Mouse (Mus musculus) CH12.LX (cell line): ENCODE measurements around the gene Pkp1.

ENCODE experiments used
- CTCF ChIP-seq, 2 experiments: IDR thresholded peaks in 1 of 2; conservative IDR thresholded peaks in 1 of 2; 2 replicates each; pipeline ENCODE4 v1.5.1; 2011 to 2012; ENCODE audit warnings: low read depth in 2 of 2, low read length in 2 of 2, improper control_type of control experiment in 1 of 2, inconsistent platforms in 1 of 2, mild to moderate bottlenecking in 1 of 2, moderate library complexity in 1 of 2
- ELF1 ChIP-seq: IDR thresholded peaks from 2 replicates; pipeline ENCODE4 v1.6.1; 2014; ENCODE audit warnings: low read depth, mild to moderate bottlenecking, inconsistent platforms, low read length, improper control_type of control experiment
- EP300 ChIP-seq: IDR thresholded peaks from 2 replicates; pipeline ENCODE4 v1.6.1; 2011; ENCODE audit warnings: low read length, improper control_type of control experiment
- JUND ChIP-seq: conservative IDR thresholded peaks from 2 replicates; pipeline ENCODE4 v1.6.1; 2011; ENCODE audit warnings: low read depth, low read length, improper control_type of control experiment
- KAT2A ChIP-seq: IDR thresholded peaks from 2 replicates; pipeline ENCODE4 v1.6.1; 2012; ENCODE audit warnings: low read length, improper control_type of control experiment, inconsistent platforms; ENCODE audit not compliant: insufficient replicate concordance
- MAX ChIP-seq: IDR thresholded peaks from 2 replicates; pipeline ENCODE4 v1.6.1; 2011; ENCODE audit warnings: low read length, improper control_type of control experiment
- MAZ ChIP-seq: IDR thresholded peaks from 2 replicates; pipeline ENCODE4 v1.6.1; 2012; ENCODE audit warnings: low read depth, mild to moderate bottlenecking, inconsistent platforms, low read length, improper control_type of control experiment, moderate library complexity
- POLR2A ChIP-seq: IDR thresholded peaks from 2 replicates; pipeline ENCODE4 v1.6.1; 2011; ENCODE audit warnings: low read depth, mild to moderate bottlenecking, improper control_type of control experiment, low read length
- RAD21 ChIP-seq: IDR thresholded peaks from 2 replicates; pipeline ENCODE4 v1.6.1; 2011; ENCODE audit warnings: low read depth, mild to moderate bottlenecking, low read length, improper control_type of control experiment, moderate library complexity
- TBP ChIP-seq: conservative IDR thresholded peaks from 2 replicates; pipeline ENCODE4 v1.6.1; 2011; ENCODE audit warnings: low read depth, low read length, improper control_type of control experiment
- USF2 ChIP-seq: conservative IDR thresholded peaks from 2 replicates; pipeline ENCODE4 v1.6.1; 2011; ENCODE audit warnings: low read depth, low read length, improper control_type of control experiment
- ZMIZ1 ChIP-seq: IDR thresholded peaks from 2 replicates; pipeline ENCODE4 v1.6.1; 2012; ENCODE audit warnings: low read depth, mild to moderate bottlenecking, inconsistent platforms, low read length, improper control_type of control experiment

GRCm38 (mm10) chr1:135852044-135852756 lies 66.8 kb downstream of the Pkp1 start:
- TF ChIP-seq ZMIZ1 = no peak
- TF ChIP-seq ELF1 = no peak
- no peak for TF ChIP-seq MAZ
- no peak for TF ChIP-seq CTCF (conservative IDR thresholded peaks at IDR 0.05 in 1 of 2, IDR thresholded peaks at IDR 0.05 in 1 of 2; ENCODE audit: low read depth in 2 of 2, low read length in 2 of 2)
- no peak for TF ChIP-seq KAT2A
- no peak for TF ChIP-seq MAX
- TF ChIP-seq POLR2A = no peak
- no peak for TF ChIP-seq USF2
- no peak for TF ChIP-seq EP300
- TF ChIP-seq TBP = no peak
- TF ChIP-seq RAD21 = no peak
- TF ChIP-seq JUND = no peak
